In the genomic region with DNA sequence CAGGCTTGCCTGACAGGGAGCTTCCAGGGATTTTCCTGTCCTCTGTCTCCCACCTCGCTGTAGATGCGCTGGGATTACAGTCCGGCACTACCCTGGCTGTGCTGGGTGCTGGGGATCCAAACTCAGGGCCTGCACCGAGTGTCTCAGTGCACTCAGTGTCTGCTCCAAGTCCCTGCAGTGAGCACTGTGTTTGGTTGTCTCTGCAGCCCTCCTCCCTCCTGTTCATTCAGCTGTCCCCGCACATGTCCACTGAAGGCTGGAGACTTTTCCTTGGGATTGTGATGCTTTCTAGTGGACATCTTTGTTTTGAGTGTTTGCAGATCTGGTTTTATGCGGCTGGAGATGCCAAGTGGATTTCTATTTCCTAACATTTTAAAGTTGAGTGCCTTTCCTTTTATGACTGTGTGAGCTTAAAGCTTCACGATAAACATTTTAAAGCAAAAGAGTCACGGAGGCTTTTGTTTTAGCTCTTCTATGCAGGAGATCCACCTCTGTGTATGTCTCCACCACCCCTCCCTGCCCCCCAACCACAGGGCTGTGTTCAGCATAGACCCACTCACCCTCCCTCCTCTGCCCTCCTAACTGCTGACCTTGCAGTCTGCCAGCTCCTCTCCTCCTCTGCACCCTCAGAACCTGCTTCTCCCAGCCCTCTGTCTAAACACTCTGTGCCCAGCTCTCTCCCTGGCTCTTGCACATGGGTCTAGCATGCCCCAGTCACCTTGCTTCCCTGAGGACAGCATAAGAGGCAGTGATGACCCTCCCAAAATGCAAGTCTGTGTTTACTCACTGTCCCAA, we compare ENCODE assay signal across 16 mouse cellular contexts. TPM values are rescaled to one million over a fixed set of nuclear protein-coding genes. Genes with fewer than 3 reads are reported as not detected.
DNase-seq lines count a peak whose midpoint lies in the region; ATAC-seq lines count a peak whose summit lies in the region.
"Had no signal": no experiment of that assay in that cellular context is flagged by ENCODE, and none has a peak within 500 bp of the region (broad histone marks: within the 10 kb centered on the region; RNA-seq: fewer than 3 reads in every experiment).

No protein-coding gene starts in this region.

- no peak overlapping the region for H3K4me3 ChIP-seq in hindbrain, embryonic 10.5 days
- no peak overlapping the region for H3K4me3 ChIP-seq in hindbrain, embryonic 13.5 days
- H3K4me3 ChIP-seq in kidney, embryonic 16.5 days (ENCODE audit: low read length) = no peak overlapping the region
- H3K4me3 ChIP-seq: limb, embryonic 10.5 days; liver, embryonic 13.5 days; midbrain, embryonic 13.5 days had no signal

- H3K4me1 ChIP-seq in hindbrain, embryonic 10.5 days (replicated peaks) = peaks cover 20% of the 10 kb centered on the region
- peaks cover 9% of the 10 kb centered on the region for H3K4me1 ChIP-seq in hindbrain, embryonic 13.5 days (replicated peaks)
- no peaks in the 10 kb centered on the region for H3K4me1 ChIP-seq in kidney, embryonic 16.5 days (ENCODE audit: insufficient read depth, low read length)
- H3K4me1 ChIP-seq: limb, embryonic 10.5 days; liver, embryonic 13.5 days had no signal

- no peaks in the 10 kb centered on the region for H3K27me3 ChIP-seq in hindbrain, embryonic 10.5 days (ENCODE audit: insufficient read depth, poor library complexity, severe bottlenecking)
- H3K27me3 ChIP-seq in hindbrain, embryonic 13.5 days = no peaks in the 10 kb centered on the region
- H3K27me3 ChIP-seq in kidney, embryonic 16.5 days (ENCODE audit: insufficient read depth, low read length) = no peaks in the 10 kb centered on the region
- H3K27me3 ChIP-seq: liver, embryonic 13.5 days had no signal

- H3K9me3 ChIP-seq in hindbrain, embryonic 10.5 days = no peaks in the 10 kb centered on the region
- H3K9me3 ChIP-seq in hindbrain, embryonic 13.5 days = no peaks in the 10 kb centered on the region
- H3K9me3 ChIP-seq in kidney, embryonic 16.5 days (ENCODE audit: low read length) = no peaks in the 10 kb centered on the region
- H3K9me3 ChIP-seq: limb, embryonic 10.5 days; liver, embryonic 13.5 days; midbrain, embryonic 13.5 days had no signal

- WGBS in hindbrain, embryonic 10.5 days = 71% methylated on average over 8 of the region's 8 CpGs
- WGBS in hindbrain, embryonic 13.5 days = 66% methylated on average over 8 of the region's 8 CpGs
- 73% methylated on average over 8 of the region's 8 CpGs for WGBS in kidney, embryonic 16.5 days

- no peak for ATAC-seq in hindbrain, embryonic 13.5 days (ENCODE audit: low FRiP score)
- ATAC-seq in kidney, embryonic 16.5 days (ENCODE audit: low FRiP score, low TSS enrichment) = peak; percentile 65; the same call in 1 of the 2 replicates
- ATAC-seq: midbrain, embryonic 13.5 days had no signal

- H3K4me2 ChIP-seq in hindbrain, embryonic 13.5 days = no peak overlapping the region
- no peak overlapping the region for H3K4me2 ChIP-seq in kidney, embryonic 16.5 days (replicated peaks; ENCODE audit: low read depth, low read length)
- H3K4me2 ChIP-seq: heart, embryonic 11.5 days; liver, embryonic 13.5 days; midbrain, embryonic 13.5 days had no signal

- DNase-seq in cerebellum, postnatal 10 days = peak; percentile 56 to 63
- DNase-seq in cerebellum, adult 9-11 months = no peak
- no peak for DNase-seq in hindbrain, embryonic 10.5 days (ENCODE audit: low spot score)
- DNase-seq in adrenal gland, postnatal 25 days = peak; percentile 24
- no peak for DNase-seq in right cerebral cortex, postnatal 4 days
- no peak for DNase-seq in thymus, postnatal 36 days
- DNase-seq: gastrocnemius, postnatal 25 days; heart, postnatal 36 days; layer of hippocampus, postnatal 36 days; liver, embryonic 13.5 days; lung, postnatal 10 days had no signal

- H3K27ac ChIP-seq in hindbrain, embryonic 10.5 days = peak overlapping the region; percentile 31; the same call in 1 of the 2 replicates
- no peak overlapping the region for H3K27ac ChIP-seq in hindbrain, embryonic 13.5 days
- H3K27ac ChIP-seq in kidney, embryonic 16.5 days (ENCODE audit: low read length) = no peak overlapping the region
- H3K27ac ChIP-seq: limb, embryonic 10.5 days; liver, embryonic 13.5 days; midbrain, embryonic 13.5 days had no signal

- H3K36me3 ChIP-seq in hindbrain, embryonic 10.5 days = no peaks in the 10 kb centered on the region
- H3K36me3 ChIP-seq in hindbrain, embryonic 13.5 days = no peaks in the 10 kb centered on the region
- no peaks in the 10 kb centered on the region for H3K36me3 ChIP-seq in kidney, embryonic 16.5 days (ENCODE audit: insufficient read depth, low read length)
- H3K36me3 ChIP-seq: limb, embryonic 10.5 days; liver, embryonic 13.5 days; midbrain, embryonic 13.5 days had no signal

- H3K9ac ChIP-seq in hindbrain, embryonic 13.5 days = no peak overlapping the region
- peak overlapping the region; percentile 14; the same call in 1 of the 2 replicates for H3K9ac ChIP-seq in kidney, embryonic 16.5 days (replicated peaks; ENCODE audit: low read length)
- H3K9ac ChIP-seq: liver, embryonic 13.5 days; midbrain, embryonic 13.5 days had no signal

RNA-seq across cellular contexts. Expression of gene Map10, which starts 9.4 kb away (rescaled TPM):
- polyA plus RNA-seq in hindbrain, embryonic 10.5 days (2016; fragmentation: Nextera tagmentation; extraction: Ambion mirVana) = 6.0 and 8.0 TPM in 2 replicates
- polyA plus RNA-seq in hindbrain, embryonic 13.5 days (2015; fragmentation: Nextera tagmentation; extraction: Ambion mirVana) = 7.0 and 8.0 TPM in 2 replicates
- total RNA-seq in adrenal gland, postnatal 25 days (2021) = 5.5 and 6.8 TPM in 2 replicates
- polyA plus RNA-seq in kidney, embryonic 16.5 days (2015; fragmentation: Nextera tagmentation; extraction: Ambion mirVana) = 6.7 and 7.3 TPM in 2 replicates

RNA-seq across cellular contexts. Expression of gene Ntpcr, which starts 50.7 kb away (rescaled TPM):
- polyA plus RNA-seq in hindbrain, embryonic 10.5 days (2016; fragmentation: Nextera tagmentation; extraction: Ambion mirVana) = 15.9 and 18.8 TPM in 2 replicates
- 32.3 and 33.8 TPM in 2 replicates for polyA plus RNA-seq in hindbrain, embryonic 13.5 days (2015; fragmentation: Nextera tagmentation; extraction: Ambion mirVana)
- total RNA-seq in adrenal gland, postnatal 25 days (2021) = 16.1 and 25.7 TPM in 2 replicates
- 30.3 and 30.8 TPM in 2 replicates for polyA plus RNA-seq in kidney, embryonic 16.5 days (2015; fragmentation: Nextera tagmentation; extraction: Ambion mirVana)

Comparison
In these comparisons a context has a peak if more than half of its experiments do, and no peak if none do; other contexts are left out.
1. DNase-seq: peak in cerebellum, postnatal 10 days (2 of 2) and adrenal gland, postnatal 25 days (single experiment); none in cerebellum, adult 9-11 months (single experiment), hindbrain, embryonic 10.5 days (single experiment), right cerebral cortex, postnatal 4 days (single experiment) and thymus, postnatal 36 days (0 of 2).